Mouse (Mus musculus) liver, embryonic 14.5 days (tissue): Measurements from ENCODE around the gene Agmo. TPM values are rescaled to one million over a fixed set of nuclear protein-coding genes. Genes with fewer than 3 reads are reported as not detected.

Source experiments
- ATAC-seq: fragments of 200-750 bp; cut with Nextera tagmentation; 2 replicates; pipeline ENCODE4 v1.8.0; 2017; ENCODE audit warnings: moderate number of reproducible peaks, mild to moderate bottlenecking, moderate library complexity; ENCODE audit not compliant: insufficient read depth
- DNase-seq, 3 experiments: peaks; one replicate each; pipeline ENCODE4 v3.0.0-alpha.2; 2012 to 2013; ENCODE audit warnings: low read depth in 3 of 3, low spot score in 3 of 3
- H3K27ac ChIP-seq: fragments of 300-500 bp; sonication (generic); 2 replicates; pipeline ENCODE4 v1.5.1; 2014; ENCODE audit warnings: moderate library complexity, mild to moderate bottlenecking, control low read depth, inconsistent platforms
- H3K27me3 ChIP-seq: fragments of 300-500 bp; sonication (generic); 2 replicates; pipeline ENCODE4 v1.6.1; 2014; ENCODE audit warnings: mild to moderate bottlenecking, low read length, moderate library complexity; ENCODE audit not compliant: control insufficient read depth, insufficient read depth
- H3K36me3 ChIP-seq: fragments of 300-500 bp; sonication (generic); replicated peaks from 2 replicates; pipeline ENCODE4 v1.6.1; 2014; ENCODE audit warnings: low read depth; ENCODE audit not compliant: control insufficient read depth, insufficient read depth
- H3K4me1 ChIP-seq, 2 experiments: fragments of 200-500 bp in 1 of 2; fragments of 300-500 bp in 1 of 2; sonication (generic) in 1 of 2; replicated peaks; 2 replicates each; pipeline ENCODE4 v1.6.1; 2012 to 2014; ENCODE audit warnings: antibody characterized with exemption in 1 of 2, inconsistent platforms in 1 of 2, low read length in 1 of 2; ENCODE audit not compliant: control insufficient read depth in 2 of 2, insufficient read depth in 2 of 2
- H3K4me2 ChIP-seq: fragments of 300-500 bp; sonication (generic); 2 replicates; pipeline ENCODE4 v1.6.1; 2014; ENCODE audit warnings: low read depth, mild to moderate bottlenecking, control low read depth, moderate library complexity
- H3K4me3 ChIP-seq, 2 experiments: fragments of 200-500 bp in 1 of 2; fragments of 300-500 bp in 1 of 2; sonication (generic) in 1 of 2; 2 replicates each; pipeline ENCODE4 v1.5.1; 2012 to 2014; ENCODE audit warnings: low read depth in 2 of 2, low read length in 2 of 2, mild to moderate bottlenecking in 2 of 2, control low read depth in 1 of 2, inconsistent platforms in 1 of 2, moderate library complexity in 1 of 2; ENCODE audit not compliant: insufficient read depth in 1 of 2
- H3K9ac ChIP-seq: fragments of 300-500 bp; sonication (generic); replicated peaks from 2 replicates; pipeline ENCODE4 v1.6.1; 2014; ENCODE audit warnings: mild to moderate bottlenecking, control low read depth, moderate library complexity
- H3K9me3 ChIP-seq: fragments of 300-500 bp; sonication (generic); 2 replicates; pipeline ENCODE4 v1.6.1; 2016; ENCODE audit warnings: low read length, mixed read lengths; ENCODE audit not compliant: control insufficient read depth
- CTCF ChIP-seq: IDR thresholded peaks from 2 replicates; pipeline ENCODE4 v1.5.1; 2016; ENCODE audit warnings: antibody characterized with exemption, low read depth, control low read depth
- EP300 ChIP-seq: IDR thresholded peaks from 2 replicates; pipeline ENCODE4 v1.6.1; 2016; ENCODE audit warnings: antibody characterized with exemption, low read depth
- WGBS: fragments of 180-500 bp; shearing (Covaris S2); extraction: QIAGEN DNeasy Blood & Tissue Kit; methylation state at CpG from one replicate; pipeline ENCODE4 v1.1.7; 2014; ENCODE audit not compliant: insufficient replicate concordance; 5-methylcytosine and 5-hydroxymethylcytosine counted together
- polyA plus RNA-seq, 2 experiments: library from polyadenylated mRNA; depleted of rRNA in 1 of 2; stranded (reverse) in 1 of 2; unstranded in 1 of 2; fragments of >200 nt; fragmentation: Nextera tagmentation in 1 of 2; extraction: Ambion mirVana in 1 of 2; gene quantifications; 2 replicates each; pipeline versions ENCODE4 v1.2.1 to v1.2.3; 2012 to 2014

Gene Agmo
- polyA plus RNA-seq, 2 experiments, result 4.6 to 13.9 TPM

GRCm38 (mm10) chr12:37449597-37449996, 208.2 kb downstream of the Agmo start:
- Histone ChIP-seq H3K36me3 (no peaks in the 10 kb centered on the region), H3K4me1 (no peaks in the 10 kb centered on the region), H3K27ac (no peak overlapping the region), H3K4me3 (no peak overlapping the region), H3K4me2 (no peak overlapping the region), H3K9me3 (no peaks in the 10 kb centered on the region), H3K9ac (no peak overlapping the region), H3K27me3 (no peaks in the 10 kb centered on the region)
- DNase-seq (no peak), ATAC-seq (no peak)
- 52% methylated on average over 2 of the region's 2 CpGs for WGBS
- TF ChIP-seq CTCF, result no peak
- no peak for TF ChIP-seq EP300

GRCm38 (mm10) chr12:37450366-37451156, 209.1 kb downstream of the Agmo start:
- Histone ChIP-seq H3K27me3 (no peaks in the 10 kb centered on the region), H3K4me2 (no peak overlapping the region), H3K4me1 (no peaks in the 10 kb centered on the region), H3K9ac (no peak overlapping the region), H3K36me3 (no peaks in the 10 kb centered on the region), H3K27ac (no peak overlapping the region), H3K9me3 (no peaks in the 10 kb centered on the region), H3K4me3 (no peak overlapping the region)
- TF ChIP-seq EP300 (no peak), CTCF (peak; percentile 52; the same call in 1 of the 2 replicates)
- DNase-seq (peak; percentile 1 to 11 (median 5)), ATAC-seq (no peak)
- WGBS, result 13% methylated on average over 6 of the region's 6 CpGs

DNA sequence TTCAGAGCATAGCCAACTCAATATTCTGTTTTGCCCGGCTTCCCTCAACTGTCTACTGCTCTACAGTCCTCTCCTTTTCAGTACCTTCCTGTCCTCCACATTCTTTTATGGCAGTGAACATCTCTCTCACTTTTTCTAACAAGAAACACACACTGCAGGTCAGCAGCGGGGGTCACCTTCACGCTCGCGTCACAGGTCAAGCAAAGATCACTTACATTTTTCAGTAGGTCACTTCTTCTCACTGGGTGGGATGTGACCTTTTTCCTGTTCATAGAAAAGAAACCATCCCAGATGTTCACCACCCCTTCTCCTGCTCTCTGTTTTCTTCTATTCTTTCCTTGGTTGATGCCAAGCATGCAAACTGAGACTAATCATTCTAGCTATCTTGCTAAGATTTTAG, 230.2 kb downstream of the Agmo start:
- Histone ChIP-seq H3K4me2 (no peak overlapping the region), H3K27me3 (no peaks in the 10 kb centered on the region), H3K4me3 (no peak overlapping the region), H3K36me3 (no peaks in the 10 kb centered on the region), H3K9ac (no peak overlapping the region), H3K9me3 (no peaks in the 10 kb centered on the region), H3K27ac (no peak overlapping the region), H3K4me1 (no peaks in the 10 kb centered on the region)
- ATAC-seq (no peak), DNase-seq (no peak)
- 76% methylated on average over 5 of the region's 5 CpGs for WGBS
- TF ChIP-seq EP300 (no peak), CTCF (no peak)

GRCm38 (mm10) chr12:37476849-37477248, 235.4 kb downstream of the Agmo start:
- no peaks in the 10 kb centered on the region for H3K4me1 ChIP-seq
- H3K36me3 ChIP-seq, result no peaks in the 10 kb centered on the region
- DNase-seq (no peak), ATAC-seq (no peak)
- 78% methylated on average over 2 of the region's 2 CpGs for WGBS
- no peak overlapping the region for H3K4me3 ChIP-seq
- H3K27ac ChIP-seq, result no peak overlapping the region
- H3K4me2 ChIP-seq, result no peak overlapping the region
- TF ChIP-seq EP300 (no peak), CTCF (no peak)
- H3K9me3 ChIP-seq, result no peaks in the 10 kb centered on the region
- no peak overlapping the region for H3K9ac ChIP-seq
- H3K27me3 ChIP-seq, result no peaks in the 10 kb centered on the region

DNA sequence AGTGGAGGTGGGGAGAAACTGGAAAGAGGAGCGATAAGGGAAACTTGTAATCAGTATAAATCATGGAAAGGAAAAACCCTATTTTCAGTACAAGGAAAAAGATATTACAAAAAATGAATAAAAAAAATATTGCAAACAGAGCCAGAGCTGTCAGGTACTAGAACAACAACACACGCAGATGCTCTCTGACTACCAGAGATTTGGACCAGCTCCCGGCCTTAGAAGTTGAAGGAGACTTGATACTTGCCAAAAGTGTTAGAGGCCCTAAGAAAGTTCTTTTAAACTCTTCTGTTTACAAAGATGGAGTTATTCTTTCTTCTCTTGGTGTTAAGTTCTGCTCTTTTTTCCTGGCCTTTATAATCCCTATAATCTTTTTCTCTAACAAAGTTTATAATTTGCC, 246.6 kb downstream of the Agmo start:
- DNase-seq, result no peak
- Histone ChIP-seq H3K36me3 (no peaks in the 10 kb centered on the region), H3K9me3 (no peaks in the 10 kb centered on the region), H3K4me2 (no peak overlapping the region), H3K27me3 (no peaks in the 10 kb centered on the region), H3K4me1 (no peaks in the 10 kb centered on the region), H3K27ac (no peak overlapping the region), H3K4me3 (no peak overlapping the region), H3K9ac (no peak overlapping the region)
- WGBS, result 67% methylated on average over 3 of the region's 3 CpGs
- ATAC-seq, result no peak
- no peak for TF ChIP-seq EP300
- no peak for TF ChIP-seq CTCF
